Mouse (Mus musculus) midbrain, embryonic 15.5 days (tissue): ENCODE measurements around the gene Nol3. TPM values are rescaled to one million over a fixed set of nuclear protein-coding genes. Genes with fewer than 3 reads are reported as not detected.
"Not testable (repeated sequence)": the region's sequence is repeated elsewhere in the genome, so short reads cannot be mapped to it uniquely, and the experiment has no call there.

Source experiments
- ATAC-seq: fragments of 200-750 bp; cut with Nextera tagmentation; replicated peaks from 2 replicates; pipeline ENCODE4 v1.8.0; 2017; ENCODE audit warnings: moderate TSS enrichment
- H3K27ac ChIP-seq: fragments of 300-500 bp; sonication (generic); 2 replicates; pipeline ENCODE4 v1.5.1; 2015; ENCODE audit warnings: mild to moderate bottlenecking, inconsistent platforms
- H3K27me3 ChIP-seq: fragments of 300-500 bp; sonication (generic); replicated peaks from 2 replicates; pipeline ENCODE4 v1.6.1; 2015; ENCODE audit warnings: inconsistent platforms
- H3K36me3 ChIP-seq: fragments of 300-500 bp; sonication (generic); replicated peaks from 2 replicates; pipeline ENCODE4 v1.6.1; 2015; ENCODE audit warnings: inconsistent platforms
- H3K4me1 ChIP-seq: fragments of 300-500 bp; sonication (generic); 2 replicates; pipeline ENCODE4 v1.6.1; 2015; ENCODE audit warnings: inconsistent platforms
- H3K4me2 ChIP-seq: fragments of 300-500 bp; sonication (generic); 2 replicates; pipeline ENCODE4 v1.6.1; 2015; ENCODE audit warnings: inconsistent platforms, mild to moderate bottlenecking, moderate library complexity
- H3K4me3 ChIP-seq: fragments of 300-500 bp; sonication (generic); 2 replicates; pipeline ENCODE4 v1.5.1; 2015; ENCODE audit warnings: mild to moderate bottlenecking, inconsistent platforms
- H3K9ac ChIP-seq: fragments of 300-500 bp; sonication (generic); 2 replicates; pipeline ENCODE4 v1.6.1; 2015; ENCODE audit warnings: mild to moderate bottlenecking, inconsistent platforms
- H3K9me3 ChIP-seq: fragments of 300-500 bp; sonication (generic); 2 replicates; pipeline ENCODE4 v1.6.1; 2016; ENCODE audit warnings: inconsistent platforms
- WGBS: fragments of 180-500 bp; shearing (Covaris S2); methylation state at CpG from one replicate; pipeline ENCODE4 v1.1.7; 2015; ENCODE audit warnings: mixed read lengths; 5-methylcytosine and 5-hydroxymethylcytosine counted together
- polyA plus RNA-seq: library from polyadenylated mRNA; unstranded; fragments of >200 nt; fragmentation: Nextera tagmentation; extraction: Ambion mirVana; gene quantifications from 2 replicates; pipeline ENCODE4 v1.2.1, GENCODE M21; 2015

The Nol3 gene
- polyA plus RNA-seq, result 4.0 and 4.5 TPM in 2 replicates

- peaks cover 4% of the 10 kb centered on the region; the same call in 1 of the 2 replicates for H3K36me3 ChIP-seq
- peaks cover 30% of the 10 kb centered on the region for H3K4me1 ChIP-seq
- H3K27ac ChIP-seq, result 0 out of 2 replicates have a peak within 1 kb of the TSS, but pooled peaks have one; percentile 17
- peak; percentile 10 for ATAC-seq
- H3K9ac ChIP-seq, result peak within 1 kb of the TSS; percentile 44
- peaks cover 79% of the 10 kb centered on the region for H3K27me3 ChIP-seq
- H3K4me2 ChIP-seq, result peak within 1 kb of the TSS; percentile 94
- WGBS, result 5% methylated on average over 10 of the region's 10 CpGs
- H3K9me3 ChIP-seq, result no peaks in the 10 kb centered on the region
- H3K4me3 ChIP-seq, result peak within 1 kb of the TSS; percentile 50
Observed at GRCm38 (mm10) chr8:105275840-105276239, at the start of gene Nol3. Gene Nol3 (plus strand): TSS chr8:105276140.

- 86% methylated on average over 12 of the region's 12 CpGs for WGBS
- Histone ChIP-seq H3K36me3 (0 out of 2 replicates have a peak, but pooled peaks cover 10% of the 10 kb centered on the region), H3K4me2 (no peak overlapping the region)
Observed at GRCm38 (mm10) chr8:105231503-105232320, 44.2 kb upstream of the Nol3 start.

GRCm38 (mm10) chr8:105232321-105232693, 43.6 kb upstream of the Nol3 start:
- not testable (repeated sequence) for H3K27ac ChIP-seq, H3K4me2 ChIP-seq, ATAC-seq, H3K4me1 ChIP-seq, H3K4me3 ChIP-seq, H3K9ac ChIP-seq, H3K9me3 ChIP-seq, H3K27me3 ChIP-seq
- WGBS, result 92% methylated on average over 4 of the region's 4 CpGs
- H3K36me3 ChIP-seq, result 0 out of 2 replicates have a peak, but pooled peaks cover 10% of the 10 kb centered on the region

More at GRCm38 (mm10) chr8:105231503-105232320, 44.2 kb upstream of the Nol3 start:
- Histone ChIP-seq H3K27ac (no peak overlapping the region), H3K9ac (no peak overlapping the region), H3K27me3 (no peaks in the 10 kb centered on the region), H3K4me1 (peaks cover 8% of the 10 kb centered on the region), H3K4me3 (no peak overlapping the region), H3K9me3 (no peaks in the 10 kb centered on the region)
- ATAC-seq, result no peak

GRCm38 (mm10) chr8:105233126-105233935, 42.6 kb upstream of the Nol3 start:
- WGBS, result 77% methylated on average over 1 of the region's 1 CpGs

GRCm38 (mm10) chr8:105235206-105235605, 40.7 kb upstream of the Nol3 start:
- Histone ChIP-seq H3K9me3 (no peaks in the 10 kb centered on the region), H3K36me3 (peaks cover 16% of the 10 kb centered on the region), H3K4me1 (no peaks in the 10 kb centered on the region), H3K4me3 (no peak overlapping the region), H3K9ac (no peak overlapping the region), H3K4me2 (no peak overlapping the region), H3K27me3 (no peaks in the 10 kb centered on the region), H3K27ac (no peak overlapping the region)
- ATAC-seq, result no peak
- WGBS, result 84% methylated on average over 1 of the region's 1 CpGs

More at GRCm38 (mm10) chr8:105233126-105233935, 42.6 kb upstream of the Nol3 start:
- no peak for ATAC-seq
- Histone ChIP-seq H3K4me1 (no peaks in the 10 kb centered on the region), H3K27ac (no peak overlapping the region), H3K4me3 (no peak overlapping the region), H3K9me3 (no peaks in the 10 kb centered on the region), H3K4me2 (no peak overlapping the region), H3K36me3 (0 out of 2 replicates have a peak, but pooled peaks cover 10% of the 10 kb centered on the region), H3K9ac (no peak overlapping the region), H3K27me3 (no peaks in the 10 kb centered on the region)

GRCm38 (mm10) chr8:105237442-105238142, 38.3 kb upstream of the Nol3 start:
- 91% methylated on average over 14 of the region's 14 CpGs for WGBS
- Histone ChIP-seq H3K4me2 (no peak overlapping the region), H3K9ac (no peak overlapping the region), H3K4me1 (no peaks in the 10 kb centered on the region), H3K27ac (no peak overlapping the region), H3K9me3 (no peaks in the 10 kb centered on the region), H3K27me3 (no peaks in the 10 kb centered on the region), H3K36me3 (peaks cover 28% of the 10 kb centered on the region), H3K4me3 (no peak overlapping the region)
- no peak for ATAC-seq

- H3K36me3 ChIP-seq, result peaks cover 21% of the 10 kb centered on the region
- 96% methylated on average over 7 of the region's 7 CpGs for WGBS
- H3K9me3 ChIP-seq, result no peaks in the 10 kb centered on the region
- H3K27ac ChIP-seq, result no peak overlapping the region
- H3K4me2 ChIP-seq, result no peak overlapping the region
- H3K4me1 ChIP-seq, result no peaks in the 10 kb centered on the region
- no peak for ATAC-seq
- H3K9ac ChIP-seq, result no peak overlapping the region
- H3K4me3 ChIP-seq, result no peak overlapping the region
- no peaks in the 10 kb centered on the region for H3K27me3 ChIP-seq
Observed at GRCm38 (mm10) chr8:105241016-105241415, 34.9 kb upstream of the Nol3 start.

GRCm38 (mm10) chr8:105251954-105252353, 24.0 kb upstream of the Nol3 start:
- H3K4me3 ChIP-seq, result no peak overlapping the region
- peaks cover 12% of the 10 kb centered on the region for H3K27me3 ChIP-seq
- H3K4me1 ChIP-seq, result peaks cover 16% of the 10 kb centered on the region
- no peak overlapping the region for H3K9ac ChIP-seq
- H3K9me3 ChIP-seq, result no peaks in the 10 kb centered on the region
- H3K27ac ChIP-seq, result no peak overlapping the region
- WGBS, result 95% methylated on average over 6 of the region's 6 CpGs
- H3K4me2 ChIP-seq, result no peak overlapping the region
- ATAC-seq, result no peak
- peaks cover 33% of the 10 kb centered on the region for H3K36me3 ChIP-seq

- Histone ChIP-seq H3K27me3 (peaks cover 19% of the 10 kb centered on the region), H3K9ac (no peak overlapping the region), H3K36me3 (peaks cover 29% of the 10 kb centered on the region), H3K4me2 (0 out of 2 replicates have a peak overlapping the region, but pooled peaks have one; percentile 90), H3K9me3 (no peaks in the 10 kb centered on the region), H3K27ac (no peak overlapping the region), H3K4me3 (no peak overlapping the region), H3K4me1 (peaks cover 16% of the 10 kb centered on the region)
- 93% methylated on average over 10 of the region's 10 CpGs for WGBS
- ATAC-seq, result no peak
Observed at GRCm38 (mm10) chr8:105252680-105253537, 23.0 kb upstream of the Nol3 start.

- no peak overlapping the region for H3K27ac ChIP-seq
Observed at GRCm38 (mm10) chr8:105253766-105254151, 22.2 kb upstream of the Nol3 start.

More at GRCm38 (mm10) chr8:105253766-105254151, 22.2 kb upstream of the Nol3 start:
- H3K36me3 ChIP-seq, result peaks cover 24% of the 10 kb centered on the region
- peak overlapping the region; percentile 53 for H3K4me3 ChIP-seq
- H3K27me3 ChIP-seq, result peaks cover 28% of the 10 kb centered on the region
- peak overlapping the region; percentile 90 for H3K4me2 ChIP-seq
- no peaks in the 10 kb centered on the region for H3K9me3 ChIP-seq
- H3K4me1 ChIP-seq, result peaks cover 18% of the 10 kb centered on the region
- H3K9ac ChIP-seq, result peak overlapping the region; percentile 53; the same call in 1 of the 2 replicates
- WGBS, result 30% methylated on average over 20 of the region's 20 CpGs
- ATAC-seq, result peak; percentile 41
